Mouse (Mus musculus) layer of hippocampus, postnatal 14 days (tissue): ENCODE measurements at regions not wholly inside any gene's neighbourhood (a gene's known extent, or its start where the extent isn't known, plus 50 kb on each side); places are given as distances from the start of the nearest gene placed in this dataset.

Source experiments
- microRNA-seq, 2 experiments: library from miRNA; unstranded; fragments of <30 nt; microRNA quantifications; one replicate each; pipeline ENCODE4 v1.2.0; 2021

Small RNA genes in the stretch of these regions (microRNA-seq; reads per million reads assigned to microRNA genes)
- 0 reads per million in 2 experiments for gene Gm44377
